In genomic region chr1:134311760-134312159, GRCm38 (mm10) we compare ENCODE assay signal across 22 mouse cellular contexts. TPM values are rescaled to one million over a fixed set of nuclear protein-coding genes. Genes with fewer than 3 reads are reported as not detected.
DNase-seq lines count a peak whose midpoint lies in the region; TF ChIP-seq lines count a peak whose summit lies in the region.
"Had no signal": no experiment of that assay in that cellular context is flagged by ENCODE, and none has a peak within 500 bp of the region (broad histone marks: within the 10 kb centered on the region; RNA-seq: fewer than 3 reads in every experiment).

No protein-coding gene starts in this region.

- no peak for TF ChIP-seq CTCF in layer of hippocampus, adult 2 months (conservative IDR thresholded peaks at IDR 0.05)

- no peak overlapping the region for H3K4me3 ChIP-seq in layer of hippocampus, adult 2 months

- DNase-seq in layer of hippocampus, adult 11-12 months (ENCODE audit: low spot score), result peak; percentile 57
- no peak for DNase-seq in layer of hippocampus, postnatal 10 days (ENCODE audit: low spot score in 2 of 2)
- peak in 1 of 2 experiments; percentile 57 for DNase-seq in layer of hippocampus, adult 2 months (ENCODE audit: low spot score in 2 of 2)
- DNase-seq in layer of hippocampus, postnatal 14 days (ENCODE audit: low spot score in 2 of 2), result no peak
- DNase-seq in layer of hippocampus, adult 9-11 months, result peak; percentile 60
- DNase-seq in layer of hippocampus, adult 9-10 months (ENCODE audit: low spot score), result no peak
- peak; percentile 41 for DNase-seq in brain, adult 2 months (ENCODE audit: low read depth, low spot score)
- DNase-seq in urinary bladder, postnatal 36 days (ENCODE audit: low spot score in 2 of 2), result no peak
- DNase-seq: adrenal gland, adult 2 months; adrenal gland, adult 8-10 months; adrenal gland, postnatal 10 days; adrenal gland, postnatal 14 days; adrenal gland, postnatal 25 days; adrenal gland, postnatal 36 days; B cell, adult 2 months; cerebellum, adult 11 months; cerebellum, adult 11-12 months; cerebellum, adult 18-20 months had no signal

- H3K27ac ChIP-seq in layer of hippocampus, adult 2 months, result peak overlapping the region; percentile 67

RNA-seq across cellular contexts. Expression of gene Ppfia4, which starts 21.0 kb away (rescaled TPM):
- 10 to 100 TPM; 84.9 to 97.0 TPM for total RNA-seq in layer of hippocampus, postnatal 10 days (2021)
- 10 to 100 TPM; 71.9 to 79.7 TPM for total RNA-seq in layer of hippocampus, adult 2 months (2021)
- 10 to 100 TPM; 82.3 to 86.7 TPM for total RNA-seq in layer of hippocampus, postnatal 14 days (2021)
- total RNA-seq: MEL had no signal

RNA-seq across cellular contexts. Expression of gene Myog, which starts 22.0 kb away (rescaled TPM):
- not detected for total RNA-seq in layer of hippocampus, postnatal 10 days (2021)
- not detected for total RNA-seq in layer of hippocampus, adult 2 months (2021)
- not detected for total RNA-seq in layer of hippocampus, postnatal 14 days (2021)
- total RNA-seq: adrenal gland, adult 18-20 months; adrenal gland, adult 2 months; adrenal gland, adult 8-10 months; adrenal gland, postnatal 14 days; adrenal gland, postnatal 25 days; adrenal gland, postnatal 36 days; CH12.LX; G1E; MEL had no signal

RNA-seq across cellular contexts. Expression of gene Tmem183a, which starts 50.0 kb away (rescaled TPM):
- 100 to 1,000 TPM in 1 of 2 experiments, 10 to 100 TPM in 1; 96.2 to 104 TPM for total RNA-seq in layer of hippocampus, postnatal 10 days (2021)
- 10 to 100 TPM; 73.5 to 76.7 TPM for total RNA-seq in layer of hippocampus, adult 2 months (2021)
- 10 to 100 TPM; 80.0 to 84.3 TPM for total RNA-seq in layer of hippocampus, postnatal 14 days (2021)

Comparison
In these comparisons a context has a peak if more than half of its experiments do, and no peak if none do; other contexts are left out.
1. DNase-seq: peak in layer of hippocampus, adult 11-12 months (single experiment), layer of hippocampus, adult 9-11 months (single experiment) and brain, adult 2 months (single experiment); none in layer of hippocampus, postnatal 10 days (0 of 2), layer of hippocampus, postnatal 14 days (0 of 2), layer of hippocampus, adult 9-10 months (single experiment) and urinary bladder, postnatal 36 days (0 of 2).